Mouse (Mus musculus) gastrocnemius, adult 18-20 months (tissue): ENCODE data around the gene Aldh6a1. TPM values are rescaled to one million over a fixed set of nuclear protein-coding genes. Genes with fewer than 3 reads are reported as not detected.
A peak's percentile ranks its signal among the peaks of the same experiment; 100 is the strongest.

Source experiments
- DNase-seq: peaks from one replicate; pipeline ENCODE4 v3.0.0; 2021; ENCODE audit warnings: low spot score
- total RNA-seq, 2 experiments: library from RNA; stranded (reverse); gene quantifications; 2 replicates each; pipeline ENCODE4 v1.2.3; 2021

Gene Aldh6a1
- total RNA-seq, 2 experiments from 2014 or later: 117 to 121 TPM

DNA sequence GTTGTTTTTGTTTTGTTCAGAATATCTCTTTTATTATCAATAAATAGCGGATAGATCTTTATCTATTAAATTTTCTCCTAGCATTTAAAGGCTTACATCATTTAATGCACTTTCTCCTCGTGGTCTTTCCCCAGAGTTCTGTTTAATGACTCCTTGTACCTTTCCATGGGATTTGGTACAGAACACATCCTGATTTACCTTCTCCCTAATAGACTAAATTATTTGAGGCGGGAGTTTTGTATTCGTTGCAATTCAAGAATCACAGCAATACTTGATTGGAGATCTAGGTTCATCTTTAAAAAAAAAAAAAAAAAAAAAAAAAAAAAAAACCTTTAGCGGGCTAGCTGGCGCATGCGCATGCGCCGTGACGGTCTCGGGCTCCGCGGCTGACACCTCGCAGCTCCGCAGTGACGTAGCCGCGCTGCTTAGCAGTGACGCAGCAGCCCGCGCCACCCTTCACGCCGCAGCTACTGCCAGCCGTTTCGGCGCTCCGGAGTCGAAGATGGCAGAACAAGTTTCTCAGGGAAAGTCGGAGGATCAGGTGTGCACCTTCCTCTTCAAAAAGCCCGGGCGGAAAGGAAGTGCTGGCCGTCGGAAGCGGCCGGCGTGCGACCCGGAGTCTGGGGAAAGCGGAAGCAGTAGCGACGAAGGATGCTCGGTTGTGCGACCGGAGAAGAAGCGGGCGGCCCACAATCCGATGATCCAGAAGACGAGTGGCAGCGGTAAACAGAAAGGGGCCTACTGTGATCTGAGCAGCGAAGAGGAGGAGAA, 33.8 kb downstream of the Aldh6a1 start, which contains the start of gene Rnf113a2:
TSS of gene Rnf113a2 (plus strand) at position 363 of the 771 bp plus-strand sequence.
- peak; percentile 73 for DNase-seq

DNA sequence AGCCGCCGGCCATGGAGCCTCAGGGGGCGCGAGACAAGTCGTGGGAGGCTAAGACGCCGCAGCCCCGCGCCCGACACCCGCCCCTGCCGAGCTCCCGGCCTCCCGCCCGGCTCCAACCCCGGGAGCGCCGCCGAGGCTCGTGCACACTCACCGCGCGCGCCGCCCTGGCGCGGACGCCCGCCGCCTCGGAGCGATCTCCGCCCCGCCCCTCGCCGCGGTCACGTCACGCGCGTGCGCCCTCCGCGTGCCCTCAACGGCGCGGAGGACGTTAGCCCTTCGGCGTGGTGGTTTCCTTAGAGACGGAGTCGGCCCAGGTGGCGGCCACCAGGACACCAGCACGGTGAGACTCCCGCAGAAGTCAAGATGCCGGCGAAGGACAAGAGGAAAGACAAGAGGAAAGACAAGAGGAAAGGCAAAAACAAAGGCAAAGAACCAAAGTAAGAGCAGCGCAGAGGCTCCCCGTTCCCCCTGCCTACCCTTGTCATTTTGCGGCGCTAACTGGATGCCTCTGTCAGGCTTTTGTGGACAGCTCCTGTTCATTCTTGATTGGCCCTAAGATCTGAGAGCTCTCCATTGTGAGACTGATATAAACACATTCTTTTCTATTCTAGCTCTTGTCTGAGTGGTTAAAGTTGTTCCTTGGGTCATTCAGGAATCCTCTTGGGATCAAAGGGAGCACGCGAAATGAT, 41.8 kb downstream of the Aldh6a1 start, which contains the start of the genes Entpd5 and Bbof1:
TSS of gene Entpd5 (minus strand) at position 211 of the 689 bp plus-strand sequence.
TSS of gene Bbof1 (plus strand) at position 253 of the 689 bp plus-strand sequence.
- peak; percentile 89 for DNase-seq

DNA sequence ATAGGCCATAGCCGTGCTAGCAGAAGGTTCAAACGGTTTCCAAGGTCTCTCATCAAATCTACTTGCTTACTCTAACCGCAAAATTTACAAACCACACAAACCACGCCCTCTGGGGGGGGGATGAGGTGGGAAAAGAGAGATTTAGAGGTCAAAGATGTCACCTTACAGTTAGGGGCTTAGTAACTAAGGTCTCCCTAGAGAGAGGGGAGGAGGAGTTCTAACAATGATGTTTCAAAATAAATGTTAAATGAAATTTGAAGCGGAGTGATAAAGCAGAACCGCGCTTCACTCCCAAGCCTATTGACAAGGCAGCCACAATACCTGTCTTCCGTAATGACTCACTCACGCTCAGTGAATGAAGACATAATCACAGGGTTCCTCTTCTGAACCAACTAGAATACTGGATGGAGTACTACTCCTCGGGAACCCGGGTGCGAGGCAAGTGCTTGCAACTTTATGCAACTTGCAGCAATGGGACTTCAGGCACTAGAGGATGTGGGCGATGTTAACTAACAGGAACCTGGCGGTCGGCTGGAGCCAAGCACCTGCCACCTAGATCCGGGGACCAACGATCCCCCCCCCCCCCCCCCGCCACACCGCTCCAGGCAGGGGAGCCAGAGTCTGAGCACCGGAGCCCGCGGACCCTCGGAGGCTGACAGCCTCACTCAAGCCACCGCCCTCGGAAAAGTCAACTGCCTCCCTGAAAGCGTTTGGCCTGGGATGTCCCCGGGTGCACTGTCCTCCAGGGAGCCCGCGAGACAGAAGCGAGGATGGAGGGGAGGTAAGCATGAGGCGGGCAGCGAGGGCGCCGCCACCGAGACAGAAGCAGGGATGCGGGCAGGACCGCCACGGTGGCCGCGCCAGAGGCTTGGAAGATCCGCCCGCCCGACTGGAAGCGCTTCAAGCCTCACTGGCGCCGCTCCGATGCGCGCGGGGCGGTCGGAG, 42.7 kb downstream of the Aldh6a1 start:
- no peak for DNase-seq

DNA sequence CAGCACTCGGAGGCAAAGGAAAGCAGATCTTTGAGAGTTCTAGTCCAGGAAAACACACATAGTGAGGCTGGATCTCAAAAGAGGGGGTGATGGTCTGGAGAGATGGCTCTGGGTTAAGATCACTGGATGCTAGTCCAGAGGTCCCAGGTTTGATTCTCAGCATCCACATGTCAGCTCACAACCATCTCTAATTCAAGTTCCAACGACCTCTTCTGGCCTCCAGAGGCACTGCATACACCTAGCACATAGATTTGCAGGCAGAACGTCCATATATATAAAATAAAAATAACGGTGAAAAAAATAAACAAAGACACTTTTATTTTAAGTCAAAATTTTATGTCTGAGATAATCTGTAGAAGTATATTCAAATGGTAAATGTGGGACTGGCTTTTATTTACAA, 43.5 kb downstream of the Aldh6a1 start:
- DNase-seq: no peak

DNA sequence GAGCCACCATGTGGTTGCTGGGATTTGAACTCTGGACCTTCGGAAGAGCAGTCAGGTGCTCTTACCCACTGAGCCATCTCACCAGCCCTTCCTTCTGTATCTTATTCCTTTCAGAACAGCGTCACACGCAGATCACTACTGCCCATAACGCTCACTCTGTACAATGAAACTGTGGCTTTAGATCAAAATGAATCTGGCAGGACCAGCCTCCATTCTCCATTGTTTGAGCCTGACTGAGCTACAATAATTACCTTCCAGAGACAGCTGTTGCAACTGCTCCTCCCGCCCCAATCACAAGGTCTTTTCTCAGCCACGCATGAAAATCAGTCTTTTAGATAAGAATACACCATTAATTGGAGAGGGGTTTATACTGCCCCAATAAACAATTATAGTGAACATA, 46.3 kb downstream of the Aldh6a1 start:
- no peak for DNase-seq

DNA sequence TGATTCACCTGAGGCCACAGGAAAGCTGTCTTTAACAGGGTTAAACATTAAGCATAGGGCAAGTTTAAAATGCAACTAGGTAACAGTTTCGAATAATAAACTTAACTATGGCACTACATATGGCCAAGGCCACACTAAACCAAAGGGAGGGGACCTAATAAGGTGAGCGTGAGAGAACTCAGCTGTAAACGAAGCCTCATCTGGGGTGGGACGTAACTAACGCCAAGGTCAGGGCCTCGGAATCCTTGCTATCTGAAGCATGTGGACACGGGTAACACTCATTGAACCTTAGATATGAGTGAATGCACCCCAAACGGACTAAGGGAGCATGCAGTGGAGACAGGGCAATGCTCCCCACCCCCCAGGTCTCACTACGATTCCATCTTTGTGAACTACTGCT, 47.9 kb downstream of the Aldh6a1 start:
- DNase-seq: no peak

DNA sequence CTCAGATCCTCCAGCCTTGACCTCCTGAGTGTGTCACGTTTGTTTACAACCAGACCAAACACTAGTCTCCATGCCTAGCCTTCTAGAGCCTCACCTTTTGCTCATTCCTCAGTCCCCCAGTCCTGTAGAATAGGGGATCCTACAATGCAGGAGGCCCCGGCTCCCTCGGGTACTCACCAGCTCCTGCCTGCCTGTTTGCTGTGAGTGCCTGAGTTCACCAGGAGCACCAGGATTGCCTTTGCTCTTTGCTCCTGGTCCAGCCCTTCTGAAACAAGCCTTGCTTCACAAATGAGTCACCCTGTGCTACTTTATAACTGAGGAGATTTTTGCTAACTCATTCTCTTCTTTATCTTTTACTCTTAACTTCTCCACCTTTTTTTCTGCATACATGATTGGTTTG, 50.2 kb downstream of the Aldh6a1 start:
- DNase-seq: no peak

DNA sequence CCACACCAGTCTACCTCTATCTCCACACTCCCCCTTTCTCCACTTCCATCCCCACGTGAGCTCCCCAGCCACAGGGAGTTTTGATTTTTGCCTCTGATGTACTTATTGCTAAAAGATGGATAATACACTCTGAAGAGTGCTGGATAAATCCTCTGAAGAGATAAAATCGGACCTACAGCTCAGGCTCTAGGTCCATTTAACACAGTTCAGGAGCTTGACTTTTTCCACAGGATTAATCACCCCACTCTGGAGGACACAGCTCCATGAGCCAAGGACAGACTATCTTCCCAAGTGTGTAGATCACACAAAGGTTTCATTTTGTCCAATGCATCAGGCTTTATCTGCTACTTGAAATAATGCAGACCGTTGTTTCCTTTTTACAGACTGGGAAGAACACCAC, 50.7 kb downstream of the Aldh6a1 start:
- DNase-seq: no peak

DNA sequence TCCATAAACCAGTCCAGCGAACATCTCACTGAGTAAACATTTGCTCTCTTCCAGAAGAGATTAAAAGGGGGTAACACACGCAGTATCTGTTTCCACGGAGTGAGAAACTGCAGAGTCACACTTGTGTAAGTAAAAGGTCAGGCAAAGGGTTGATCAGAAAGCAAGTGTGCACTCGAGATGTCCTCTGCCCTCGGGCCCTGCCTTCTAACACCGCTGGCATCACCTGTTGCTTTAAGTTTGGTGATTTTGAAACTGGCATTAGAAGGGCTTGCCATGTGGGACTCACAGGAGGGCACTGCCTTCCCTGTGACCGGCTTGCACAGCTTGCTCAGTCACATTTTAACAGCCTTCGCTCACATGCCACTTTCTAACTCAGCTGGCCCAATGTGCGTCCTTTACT, 51.1 kb downstream of the Aldh6a1 start:
- DNase-seq: no peak

DNA sequence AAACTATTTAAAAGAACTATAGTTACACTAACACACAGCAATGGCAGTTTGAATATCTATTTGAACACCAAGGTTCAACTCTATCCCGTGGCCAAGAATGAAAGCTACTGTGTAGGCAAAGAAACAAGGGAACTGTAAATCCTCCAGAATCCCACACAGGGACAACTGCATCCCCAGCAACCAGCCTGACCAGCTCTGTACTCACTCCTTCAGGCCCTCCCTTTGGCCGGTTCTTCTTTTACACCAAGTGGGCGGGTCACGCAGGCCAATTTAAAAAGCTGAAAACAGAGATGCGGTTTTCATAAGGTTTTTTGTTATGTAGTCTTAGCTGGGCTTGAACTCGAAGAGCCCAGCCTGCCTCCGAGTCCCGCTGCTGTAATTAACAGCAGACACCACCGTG, 51.7 kb downstream of the Aldh6a1 start:
- DNase-seq: no peak

DNA sequence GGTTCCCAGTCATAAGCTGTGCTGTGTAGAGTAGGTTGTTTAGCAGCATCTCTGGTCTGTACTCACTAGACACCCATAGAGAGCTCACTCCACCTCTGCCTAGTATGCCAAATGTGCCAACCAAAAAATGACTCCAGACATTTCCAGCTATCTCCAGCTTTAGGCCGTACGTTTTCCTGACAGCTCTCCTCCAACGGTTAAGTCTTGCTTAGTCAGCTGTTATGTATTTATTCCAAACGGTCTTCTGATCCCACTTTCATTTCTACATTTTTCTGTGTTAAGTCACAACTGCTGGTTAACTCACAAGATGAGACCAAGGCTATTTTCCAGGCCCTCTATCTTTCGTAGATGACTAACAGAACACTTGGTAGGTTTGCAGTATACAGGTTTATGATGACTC, 52.2 kb downstream of the Aldh6a1 start:
- no peak for DNase-seq

DNA sequence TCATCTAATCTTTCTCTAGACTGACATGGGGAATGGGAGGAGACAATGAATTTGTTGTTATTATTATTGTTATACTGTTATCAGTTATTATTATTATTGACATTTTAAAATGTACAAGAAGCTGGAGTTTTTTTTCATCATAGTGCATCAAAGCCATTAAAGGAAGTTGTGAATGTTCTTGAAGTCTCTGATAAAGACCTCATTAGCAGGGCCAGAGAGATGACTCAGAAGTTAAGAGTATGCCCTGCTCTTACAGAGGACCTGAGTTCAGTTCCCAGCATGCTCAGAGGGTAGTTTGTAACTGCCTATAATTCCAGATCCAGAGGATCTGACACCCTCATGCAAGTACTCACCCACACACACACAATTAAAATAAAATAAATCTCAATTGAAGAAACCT, 53.1 kb downstream of the Aldh6a1 start:
- DNase-seq: no peak

DNA sequence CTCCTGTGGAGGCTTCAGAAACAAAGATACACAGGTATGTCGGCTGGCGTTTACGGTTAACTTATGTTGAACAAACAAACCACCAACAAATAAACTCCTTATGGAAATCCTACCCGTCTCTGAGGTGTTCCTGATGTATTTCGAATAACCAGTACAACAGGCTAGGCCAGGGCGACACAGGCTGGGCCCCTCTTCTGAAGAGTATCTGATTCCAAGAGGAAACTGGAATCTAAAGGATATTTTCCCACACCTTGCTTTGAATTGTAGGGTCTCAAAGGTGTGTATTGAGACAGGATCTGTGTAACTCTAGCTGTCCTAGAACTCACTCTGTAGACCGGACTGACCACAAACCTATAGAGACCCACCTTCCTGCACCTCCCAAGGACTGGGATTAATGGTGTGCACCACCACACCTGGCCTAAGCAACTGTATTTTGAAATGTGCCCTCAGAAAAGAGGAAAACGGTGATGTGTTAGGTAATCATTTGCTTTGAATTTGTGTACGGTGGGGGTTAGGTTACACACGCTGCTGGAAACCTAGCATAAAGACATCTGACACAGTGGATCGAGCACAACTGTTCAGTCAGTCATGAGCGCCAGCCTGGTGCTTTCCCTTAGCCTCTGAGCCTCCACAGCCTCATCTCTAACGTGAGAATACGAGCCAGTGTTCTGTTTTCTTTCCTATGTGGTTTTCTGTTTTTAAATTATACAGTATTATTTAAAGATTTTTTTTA, 53.7 kb downstream of the Aldh6a1 start:
- no peak for DNase-seq

DNA sequence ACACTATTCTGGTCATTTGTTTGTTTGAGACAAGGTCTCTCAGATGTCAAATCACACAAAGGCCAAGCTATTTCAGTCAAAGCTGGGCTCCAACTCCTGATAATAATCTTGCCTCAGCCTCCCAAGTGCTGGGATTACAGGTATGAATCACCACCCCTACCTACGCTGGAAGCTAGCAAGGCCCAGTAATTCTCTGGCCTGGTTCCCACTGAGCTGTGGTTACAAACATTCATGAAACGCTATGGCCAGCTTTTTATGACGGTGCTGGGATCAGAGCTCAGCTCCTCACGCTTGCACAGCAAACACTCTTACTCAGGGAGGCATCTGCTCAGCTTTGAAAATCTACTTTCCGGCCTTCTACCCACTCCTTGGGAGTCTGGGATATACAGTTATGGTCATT, 57.0 kb downstream of the Aldh6a1 start:
- no peak for DNase-seq

DNA sequence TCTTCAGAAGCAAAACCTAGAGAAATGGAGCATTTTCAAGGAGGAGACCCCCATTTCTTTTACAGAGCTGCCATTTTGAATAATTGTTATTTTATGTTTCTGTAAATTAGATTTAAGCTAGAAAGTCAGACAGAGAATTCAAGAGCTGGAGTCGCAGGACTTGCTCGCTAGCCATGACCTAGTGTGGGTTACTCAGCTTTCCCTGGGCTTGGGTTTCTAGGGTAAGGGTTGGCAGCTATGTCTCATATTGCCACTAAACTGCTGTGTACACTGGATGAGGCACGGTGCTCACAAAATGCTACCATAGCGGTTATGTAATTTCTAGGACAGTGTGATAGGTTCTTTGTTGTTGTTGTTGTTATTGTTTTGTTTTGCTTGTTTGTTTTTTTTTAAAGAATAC, 58.1 kb downstream of the Aldh6a1 start:
- no peak for DNase-seq

DNA sequence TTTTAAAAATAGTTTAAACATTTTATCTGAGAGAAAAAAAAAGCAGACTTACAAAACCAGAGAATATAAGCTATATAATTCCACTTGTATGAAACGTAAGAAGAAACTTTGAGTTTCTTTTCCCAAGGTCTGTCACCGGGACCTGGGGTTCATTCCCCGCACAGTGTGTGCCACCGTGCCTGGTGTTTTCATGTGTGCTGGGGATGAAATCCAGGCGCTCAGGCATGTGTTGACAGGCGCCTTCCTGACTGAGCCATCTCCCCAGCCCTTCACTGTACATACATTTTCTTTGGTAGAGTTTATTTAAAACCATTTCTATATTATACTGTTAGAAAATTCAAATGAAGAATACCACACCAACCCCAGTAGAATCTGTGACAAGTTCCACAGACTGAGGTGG, 60.5 kb downstream of the Aldh6a1 start:
- DNase-seq: no peak

DNA sequence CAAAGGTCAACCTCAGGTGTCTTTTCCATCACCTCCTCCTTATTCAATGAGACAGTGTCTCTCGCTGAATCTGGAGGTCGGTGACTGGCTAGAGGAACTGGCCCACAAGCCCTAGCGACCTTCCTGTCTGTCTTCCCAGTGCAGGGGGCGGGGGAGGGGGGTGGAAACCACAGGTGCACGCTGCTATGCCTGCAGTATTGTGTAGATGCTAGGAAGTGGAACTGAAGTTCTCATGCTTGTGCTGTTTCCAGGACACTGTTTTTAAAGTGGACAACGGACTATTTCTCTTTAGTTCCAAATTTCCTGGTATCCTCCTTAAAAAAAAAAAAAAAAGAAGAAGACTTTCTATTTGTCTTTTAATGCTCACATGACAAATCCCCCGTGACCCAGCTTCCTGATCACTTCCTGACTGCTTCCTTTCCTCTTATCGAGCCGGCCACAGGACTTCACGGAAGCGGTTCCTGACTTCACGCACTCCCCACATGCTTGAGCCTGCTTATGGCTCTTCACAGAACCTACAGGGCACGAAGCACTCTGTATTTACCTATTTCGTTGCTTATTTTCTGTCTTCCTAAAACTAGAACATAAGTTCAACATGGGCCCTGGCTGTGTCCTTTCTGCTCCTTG, 61.9 kb downstream of the Aldh6a1 start:
- no peak for DNase-seq

DNA sequence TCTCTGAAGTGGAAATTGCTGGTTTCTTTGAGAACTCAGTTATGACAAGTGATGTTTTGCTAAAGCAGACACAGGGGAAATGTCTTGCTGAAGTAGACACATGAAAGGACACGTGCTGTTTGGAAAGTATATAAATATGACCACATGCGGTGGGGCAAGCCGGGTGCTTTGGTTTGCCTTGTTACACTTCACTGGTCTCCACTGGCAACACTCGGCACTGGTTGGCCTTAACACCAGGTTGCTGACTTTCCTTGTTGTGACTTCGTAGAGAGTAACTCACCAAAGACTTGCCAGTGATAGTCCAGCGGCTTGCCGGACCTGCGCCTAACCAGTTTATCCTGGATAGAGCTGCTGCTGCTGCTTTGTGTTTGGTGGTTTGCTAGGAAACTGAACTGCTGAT, 62.7 kb downstream of the Aldh6a1 start:
- no peak for DNase-seq

DNA sequence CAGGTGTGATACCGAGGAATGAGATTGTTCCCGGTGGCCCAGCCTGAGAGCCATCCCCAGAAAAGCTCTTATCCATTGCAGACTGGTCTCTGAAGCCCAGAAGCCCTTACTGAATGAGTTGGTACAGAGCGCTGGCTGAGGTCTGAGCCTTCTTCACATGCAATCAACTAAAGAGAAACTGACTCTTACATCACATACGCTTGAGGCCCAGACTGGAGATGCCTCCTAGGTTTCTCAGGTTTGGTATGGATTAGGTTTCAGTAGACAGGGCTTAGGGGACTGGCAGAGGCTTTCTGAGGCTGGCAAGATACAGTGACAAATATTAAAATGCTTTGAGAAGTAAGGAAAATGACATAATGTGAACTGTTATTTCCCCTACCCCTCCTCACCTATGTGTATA, 65.4 kb downstream of the Aldh6a1 start:
- no peak for DNase-seq

DNA sequence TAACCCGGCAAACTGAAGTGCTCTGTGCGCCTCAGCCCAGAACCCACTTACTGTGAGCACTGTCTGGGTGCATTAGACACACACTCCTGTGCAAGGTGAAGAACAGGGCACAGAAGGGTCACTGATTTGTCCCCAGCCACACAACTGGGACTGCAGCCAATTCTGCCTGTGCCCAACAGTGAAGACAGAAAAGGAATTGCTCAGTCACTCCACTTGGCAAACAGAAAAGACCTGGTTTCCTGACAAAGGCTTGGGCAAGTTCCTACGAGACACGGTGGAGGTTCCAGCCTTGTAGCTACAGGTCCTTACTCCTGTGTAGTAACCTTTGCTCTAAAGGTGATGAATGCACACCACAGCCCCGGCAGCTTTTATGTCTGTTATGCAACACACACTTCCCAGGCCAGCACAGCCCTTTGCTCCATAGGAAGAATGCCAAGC, 66.1 kb downstream of the Aldh6a1 start:
- no peak for DNase-seq

DNA sequence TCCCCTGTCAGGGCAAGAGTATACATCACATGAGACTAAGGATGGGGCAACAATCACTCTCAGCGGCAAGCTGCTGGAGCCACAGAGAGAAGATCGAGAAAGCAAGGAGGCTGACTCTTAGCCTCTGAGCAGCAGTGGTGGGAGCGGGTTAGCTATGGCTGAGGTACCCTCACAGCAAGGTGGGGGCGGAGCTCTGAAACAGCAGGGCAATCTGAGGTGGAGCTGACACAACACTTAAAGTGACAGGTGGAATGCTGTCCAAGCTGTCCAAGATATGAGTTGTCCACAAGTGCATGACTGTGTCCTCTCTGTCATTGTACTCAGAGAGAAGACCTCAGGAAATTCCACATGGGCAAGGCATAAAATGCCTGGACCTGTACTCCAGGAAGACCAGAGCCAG, 68.4 kb downstream of the Aldh6a1 start:
- DNase-seq: no peak
